Mouse (Mus musculus) myocyte (in vitro differentiated cells): ENCODE data around the gene Gm4792.

ENCODE experiments used
- CEBPB ChIP-seq: IDR thresholded peaks from 2 replicates; pipeline ENCODE4 v1.6.1; 2011; ENCODE audit warnings: mild to moderate bottlenecking, moderate library complexity; ENCODE audit not compliant: poor library complexity, insufficient read depth, severe bottlenecking
- MAX ChIP-seq: IDR thresholded peaks from one replicate; pipeline ENCODE4 v1.6.1; 2011; ENCODE audit warnings: low read depth, mild to moderate bottlenecking, control low read depth
- MYOD1 ChIP-seq, 3 experiments: IDR thresholded peaks; one replicate each; pipeline ENCODE4 v1.6.1; 2011; ENCODE audit warnings: control low read depth in 2 of 3, low read depth in 2 of 3, mild to moderate bottlenecking in 2 of 3, moderate library complexity in 1 of 3; ENCODE audit not compliant: insufficient read length in 2 of 3, control insufficient read depth in 1 of 3
- MYOG ChIP-seq, 3 experiments: IDR thresholded peaks; one replicate each; pipeline ENCODE4 v1.6.1; 2011; ENCODE audit warnings: control low read depth in 2 of 3, low read depth in 2 of 3, mild to moderate bottlenecking in 2 of 3; ENCODE audit not compliant: insufficient read length in 2 of 3, control insufficient read depth in 1 of 3, insufficient read depth in 1 of 3
- POLR2A ChIP-seq: IDR thresholded peaks from one replicate; pipeline ENCODE4 v1.6.1; 2011; ENCODE audit warnings: low read depth, mild to moderate bottlenecking, control low read depth, moderate library complexity; ENCODE audit not compliant: insufficient read length
- SRF ChIP-seq: IDR thresholded peaks from one replicate; pipeline ENCODE4 v1.6.1; 2011; ENCODE audit warnings: low read depth; ENCODE audit not compliant: control insufficient read depth, insufficient read length
- TCF12 ChIP-seq: IDR thresholded peaks from one replicate; pipeline ENCODE4 v1.6.1; 2011; ENCODE audit warnings: mild to moderate bottlenecking, control low read depth; ENCODE audit not compliant: poor library complexity, insufficient read depth, severe bottlenecking

DNA sequence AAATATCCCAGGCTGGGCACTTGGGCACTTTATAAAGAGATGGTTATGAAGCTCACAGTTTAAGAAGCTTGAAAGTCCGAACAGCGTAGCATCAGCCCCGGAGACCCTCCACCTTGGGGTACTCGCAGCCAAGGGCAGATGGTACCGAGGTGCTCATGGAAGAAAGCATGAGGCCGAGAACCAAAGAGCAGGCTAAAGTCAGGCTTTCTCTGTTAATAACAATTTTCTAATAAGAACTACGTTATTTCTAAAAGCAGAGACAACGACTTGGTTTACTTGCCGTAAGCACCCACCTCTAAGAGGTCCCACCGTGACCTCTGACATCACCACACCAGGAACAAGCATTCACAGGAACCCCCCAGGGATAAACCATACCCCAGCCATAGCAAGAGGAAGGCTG lies 49.5 kb upstream of the Gm4792 start:
- TF ChIP-seq CEBPB (no peak), POLR2A (no peak), MAX (no peak), TCF12 (no peak), SRF (no peak), MYOD1 (IDR thresholded peaks at IDR 0.05; ENCODE audit: control insufficient read depth in 1 of 3, insufficient read length in 2 of 3, low read depth in 2 of 3) (no peak), MYOG (IDR thresholded peaks at IDR 0.05; ENCODE audit: control insufficient read depth in 1 of 3, insufficient read depth in 1 of 3, insufficient read length in 2 of 3, low read depth in 2 of 3) (no peak)
